Mouse (Mus musculus) neural tube, embryonic 15.5 days (tissue): Measurements from ENCODE around the gene Ccdc88a. TPM values are rescaled to one million over a fixed set of nuclear protein-coding genes. Genes with fewer than 3 reads are reported as not detected.

Experiments
- ATAC-seq: fragments of 200-750 bp; cut with Nextera tagmentation; 2 replicates; pipeline ENCODE4 v1.8.0; 2017; ENCODE audit warnings: mild to moderate bottlenecking, moderate TSS enrichment, moderate library complexity; ENCODE audit not compliant: low FRiP score
- H3K27ac ChIP-seq: fragments of 300-500 bp; sonication (generic); replicated peaks from 2 replicates; pipeline ENCODE4 v1.5.1; 2015; ENCODE audit warnings: mild to moderate bottlenecking, inconsistent platforms
- H3K27me3 ChIP-seq: fragments of 300-500 bp; sonication (generic); replicated peaks from 2 replicates; pipeline ENCODE4 v1.6.1; 2015; ENCODE audit warnings: inconsistent platforms
- H3K36me3 ChIP-seq: fragments of 300-500 bp; sonication (generic); 2 replicates; pipeline ENCODE4 v1.6.1; 2015; ENCODE audit warnings: inconsistent platforms
- H3K4me1 ChIP-seq: fragments of 300-500 bp; sonication (generic); 2 replicates; pipeline ENCODE4 v1.6.1; 2015; ENCODE audit warnings: inconsistent platforms
- H3K4me2 ChIP-seq: fragments of 300-500 bp; sonication (generic); 2 replicates; pipeline ENCODE4 v1.6.1; 2015; ENCODE audit warnings: inconsistent platforms, mild to moderate bottlenecking, moderate library complexity
- H3K4me3 ChIP-seq: fragments of 300-500 bp; sonication (generic); replicated peaks from 2 replicates; pipeline ENCODE4 v1.5.1; 2015; ENCODE audit warnings: mild to moderate bottlenecking, inconsistent platforms
- H3K9ac ChIP-seq: fragments of 300-500 bp; sonication (generic); replicated peaks from 2 replicates; pipeline ENCODE4 v1.6.1; 2015; ENCODE audit warnings: mild to moderate bottlenecking, inconsistent platforms
- H3K9me3 ChIP-seq: fragments of 300-500 bp; sonication (generic); replicated peaks from 2 replicates; pipeline ENCODE4 v1.6.1; 2016; ENCODE audit warnings: inconsistent platforms
- WGBS: fragments of 180-500 bp; shearing (Covaris S2); methylation state at CpG from one replicate; pipeline ENCODE4 v1.1.7; 2015; ENCODE audit warnings: mixed read lengths; 5-methylcytosine and 5-hydroxymethylcytosine counted together
- polyA plus RNA-seq: library from polyadenylated mRNA; unstranded; fragments of >200 nt; fragmentation: Nextera tagmentation; extraction: Ambion mirVana; gene quantifications from 2 replicates; pipeline ENCODE4 v1.2.1, GENCODE M21; 2015

Gene Ccdc88a
- polyA plus RNA-seq = 79.9 and 88.8 TPM in 2 replicates

DNA sequence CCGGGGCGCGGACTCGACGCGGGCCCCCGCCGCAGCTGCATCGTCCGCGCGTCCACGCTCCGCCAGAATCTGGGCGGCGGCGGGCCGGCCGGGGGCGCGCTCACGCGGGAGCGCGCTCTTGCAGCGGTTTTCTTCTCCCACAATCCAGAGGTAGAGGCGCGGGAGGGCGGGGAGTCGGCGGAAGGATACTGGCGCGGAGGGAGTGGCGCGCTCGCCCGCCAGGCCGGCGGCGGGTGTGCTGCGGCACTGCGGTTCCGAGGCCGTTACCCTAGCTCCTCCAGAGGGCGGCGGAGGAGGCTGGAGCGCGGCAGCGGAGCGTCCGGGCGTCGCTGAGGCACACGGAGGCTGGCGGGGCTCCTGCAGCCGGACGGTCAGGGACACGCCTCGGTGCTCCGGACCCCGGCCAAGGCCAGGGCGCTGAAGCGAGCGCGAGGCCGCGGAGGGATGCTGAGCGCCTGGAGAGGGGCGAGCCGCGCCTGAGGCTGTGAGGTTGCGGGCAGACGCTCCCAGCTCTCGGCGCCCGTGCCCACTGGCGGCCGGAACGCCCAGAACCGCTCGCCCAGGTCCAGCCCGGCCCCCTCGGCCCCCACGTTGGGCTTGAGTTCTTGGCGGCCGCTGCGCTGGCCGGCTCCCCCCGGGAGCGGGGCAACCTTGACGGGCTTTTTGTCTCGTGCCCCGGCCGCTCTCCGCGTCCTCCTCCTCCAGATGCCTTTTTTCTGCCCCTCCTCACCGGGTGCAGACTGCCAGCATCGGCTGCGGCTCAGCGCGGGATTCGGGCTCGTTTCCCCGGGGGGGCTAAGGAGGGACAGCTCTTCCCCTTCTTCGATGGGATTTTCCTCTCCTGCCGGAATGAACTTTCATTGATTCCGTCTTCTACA lies at the start of gene Ccdc88a:
Gene Ccdc88a (plus strand): TSS at position 263 of the 878 bp plus-strand sequence.
- peaks cover 5% of the 10 kb centered on the region; the same call in 1 of the 2 replicates for H3K36me3 ChIP-seq
- H3K27ac ChIP-seq = peak within 1 kb of the TSS; percentile 99
- peaks cover 21% of the 10 kb centered on the region for H3K4me1 ChIP-seq
- WGBS = under 1% methylated on average over 85 of the region's 107 CpGs
- H3K4me2 ChIP-seq = peak within 1 kb of the TSS; percentile 54
- H3K27me3 ChIP-seq = no peaks in the 10 kb centered on the region
- H3K4me3 ChIP-seq = peak within 1 kb of the TSS; percentile 97
- peak within 1 kb of the TSS; percentile 97 for H3K9ac ChIP-seq
- no peaks in the 10 kb centered on the region for H3K9me3 ChIP-seq
- peak; percentile 95 for ATAC-seq

DNA sequence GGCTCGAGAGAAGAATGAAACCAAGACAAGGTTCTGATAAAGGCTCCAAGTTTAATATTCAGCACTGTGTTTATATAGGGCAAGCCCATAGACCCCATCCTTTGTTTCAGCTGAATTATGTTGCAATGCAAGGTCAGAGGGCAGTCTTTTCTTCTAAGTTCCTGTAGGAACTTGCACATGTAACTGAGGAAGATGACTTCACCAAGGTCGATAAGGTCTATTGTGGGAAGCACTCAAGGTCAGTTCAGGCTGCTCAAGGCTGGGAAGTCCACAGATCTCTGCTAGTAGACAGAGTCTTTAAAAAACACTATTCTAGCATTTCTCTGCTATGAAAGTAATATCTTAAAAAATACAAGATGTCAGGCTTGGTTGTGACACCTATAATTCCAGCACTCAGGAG lies 38.0 kb upstream of the Ccdc88a start:
- WGBS = 89% methylated on average over 2 of the region's 2 CpGs
- ATAC-seq = no peak

DNA sequence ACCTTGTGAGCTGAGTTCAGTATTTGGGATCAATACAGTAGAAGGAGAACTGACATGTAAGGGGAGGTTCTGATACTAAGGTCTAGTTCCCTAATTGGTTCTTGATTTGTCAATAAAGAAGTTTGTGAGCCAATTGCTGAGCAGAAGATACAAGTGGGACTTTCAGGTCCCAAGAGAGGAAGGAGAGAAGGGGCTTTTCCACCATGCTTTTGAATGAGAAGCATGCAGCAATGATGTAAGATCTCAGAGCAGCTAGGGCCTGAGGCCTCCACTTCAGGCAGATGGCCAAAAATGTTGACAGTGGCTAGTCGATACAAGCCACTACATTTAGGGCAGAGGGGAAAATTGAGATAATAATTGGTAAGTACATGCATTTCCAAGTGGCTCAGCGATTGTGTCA lies 32.2 kb upstream of the Ccdc88a start:
- Histone ChIP-seq H3K27ac (no peak overlapping the region), H3K4me2 (no peak overlapping the region), H3K9ac (no peak overlapping the region), H3K9me3 (no peaks in the 10 kb centered on the region), H3K36me3 (no peaks in the 10 kb centered on the region), H3K4me3 (no peak overlapping the region), H3K27me3 (no peaks in the 10 kb centered on the region), H3K4me1 (no peaks in the 10 kb centered on the region)
- 86% methylated on average over 2 of the region's 2 CpGs for WGBS
- ATAC-seq = no peak

More for the DNA sequence above, 38.0 kb upstream of the Ccdc88a start:
- H3K9me3 ChIP-seq = no peaks in the 10 kb centered on the region
- no peak overlapping the region for H3K9ac ChIP-seq
- no peaks in the 10 kb centered on the region for H3K4me1 ChIP-seq
- no peak overlapping the region for H3K4me3 ChIP-seq
- H3K27me3 ChIP-seq = no peaks in the 10 kb centered on the region
- H3K27ac ChIP-seq = no peak overlapping the region
- no peaks in the 10 kb centered on the region for H3K36me3 ChIP-seq
- H3K4me2 ChIP-seq = no peak overlapping the region

DNA sequence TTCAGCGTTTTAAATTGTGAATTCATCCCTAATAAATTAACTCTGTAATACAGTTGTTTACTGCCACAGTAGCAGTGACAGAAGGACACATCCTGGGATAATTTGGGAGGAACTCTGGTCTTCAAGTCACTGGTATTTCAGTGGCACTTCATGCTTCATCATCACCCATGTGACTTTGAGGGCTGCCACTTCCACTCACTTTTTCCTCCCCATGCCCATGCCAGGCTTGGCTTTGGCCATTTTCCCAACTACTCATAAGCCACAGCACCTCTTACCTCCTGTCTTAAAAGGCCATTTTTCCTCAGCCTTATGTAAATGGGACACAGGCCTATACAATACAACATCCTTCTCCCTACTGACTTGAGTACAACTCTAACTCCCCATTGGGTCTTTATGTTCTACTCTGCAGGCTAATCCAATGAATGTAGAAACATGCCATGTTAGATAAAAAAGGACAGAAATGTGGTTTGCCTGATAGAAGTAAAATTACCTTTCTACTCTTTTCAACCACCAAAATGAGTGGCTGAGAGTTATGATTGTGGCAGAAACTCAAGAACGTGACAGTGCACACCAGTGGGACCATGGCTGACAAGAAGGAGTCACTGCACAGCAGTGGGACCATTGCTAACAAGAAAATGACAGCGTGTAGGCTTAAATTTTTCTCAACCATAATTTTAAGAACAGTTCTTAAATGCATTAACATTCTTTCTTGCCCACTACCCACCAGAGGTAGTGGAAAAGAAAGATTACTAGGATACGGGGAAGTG lies 28.4 kb upstream of the Ccdc88a start:
- no peak overlapping the region for H3K4me2 ChIP-seq
- WGBS = 84% methylated on average over 4 of the region's 4 CpGs
- H3K27ac ChIP-seq = no peak overlapping the region

DNA sequence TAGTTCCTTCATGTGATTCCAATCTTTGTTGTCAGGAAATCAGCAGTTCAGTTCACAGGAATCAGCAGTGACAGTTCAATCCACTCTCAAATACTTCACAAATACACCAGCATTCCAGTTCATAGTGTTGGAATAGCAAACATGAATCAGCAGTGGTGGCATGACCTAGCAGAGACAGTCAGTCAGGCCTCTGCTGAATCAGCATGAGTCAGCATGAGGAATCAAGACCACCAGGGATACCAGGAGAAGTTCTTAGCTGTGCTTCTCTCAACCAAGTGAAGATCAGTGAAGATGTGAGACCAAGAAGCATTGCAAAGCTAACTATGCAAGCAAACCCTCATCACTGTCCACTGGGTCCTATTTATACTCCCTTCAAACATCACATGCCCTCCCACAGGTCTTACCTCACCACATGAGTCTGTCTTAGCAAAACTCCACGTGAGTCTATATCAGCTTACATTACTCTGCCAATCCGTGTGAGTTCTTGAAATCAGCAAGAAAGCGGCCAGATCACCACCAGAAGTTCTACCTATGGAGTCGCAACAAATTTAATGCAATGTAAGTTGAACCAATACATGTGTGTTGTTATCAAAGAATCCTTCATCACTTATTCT lies 27.7 kb upstream of the Ccdc88a start:
- H3K4me1 ChIP-seq = no peaks in the 10 kb centered on the region
- no peaks in the 10 kb centered on the region for H3K36me3 ChIP-seq
- H3K4me3 ChIP-seq = no peak overlapping the region
- no peaks in the 10 kb centered on the region for H3K27me3 ChIP-seq
- no peak overlapping the region for H3K27ac ChIP-seq
- no peak overlapping the region for H3K9ac ChIP-seq
- WGBS = 85% methylated on average over 4 of the region's 4 CpGs
- no peaks in the 10 kb centered on the region for H3K9me3 ChIP-seq
- ATAC-seq = no peak
- no peak overlapping the region for H3K4me2 ChIP-seq

More for the DNA sequence above, 28.4 kb upstream of the Ccdc88a start:
- no peak for ATAC-seq
- Histone ChIP-seq H3K27me3 (no peaks in the 10 kb centered on the region), H3K4me1 (no peaks in the 10 kb centered on the region), H3K4me3 (no peak overlapping the region), H3K9ac (no peak overlapping the region), H3K9me3 (no peaks in the 10 kb centered on the region), H3K36me3 (no peaks in the 10 kb centered on the region)

DNA sequence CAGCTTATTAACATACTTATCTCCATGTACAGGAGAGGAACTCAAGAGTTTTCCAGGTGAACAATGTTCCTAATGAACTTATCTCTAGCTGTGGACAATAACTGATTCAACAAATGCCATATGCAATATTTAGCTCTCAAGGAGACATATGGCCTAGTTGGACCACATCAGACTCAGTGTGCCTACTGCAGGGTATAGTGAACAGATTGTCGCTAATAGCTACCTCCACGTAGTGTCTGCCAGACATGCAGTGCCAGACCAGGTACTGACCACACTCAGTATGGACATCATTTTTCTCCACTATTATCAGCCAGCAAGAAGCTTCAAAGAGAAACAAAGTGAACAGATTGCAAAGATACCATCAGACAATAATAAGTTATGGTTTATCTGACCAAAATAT lies 22.6 kb upstream of the Ccdc88a start:
- no peaks in the 10 kb centered on the region for H3K9me3 ChIP-seq
- H3K4me3 ChIP-seq = no peak overlapping the region
- H3K4me1 ChIP-seq = no peaks in the 10 kb centered on the region
- ATAC-seq = no peak
- 97% methylated on average over 2 of the region's 2 CpGs for WGBS
- no peak overlapping the region for H3K9ac ChIP-seq
- no peak overlapping the region for H3K4me2 ChIP-seq
- H3K27ac ChIP-seq = no peak overlapping the region
- no peaks in the 10 kb centered on the region for H3K36me3 ChIP-seq
- H3K27me3 ChIP-seq = no peaks in the 10 kb centered on the region

DNA sequence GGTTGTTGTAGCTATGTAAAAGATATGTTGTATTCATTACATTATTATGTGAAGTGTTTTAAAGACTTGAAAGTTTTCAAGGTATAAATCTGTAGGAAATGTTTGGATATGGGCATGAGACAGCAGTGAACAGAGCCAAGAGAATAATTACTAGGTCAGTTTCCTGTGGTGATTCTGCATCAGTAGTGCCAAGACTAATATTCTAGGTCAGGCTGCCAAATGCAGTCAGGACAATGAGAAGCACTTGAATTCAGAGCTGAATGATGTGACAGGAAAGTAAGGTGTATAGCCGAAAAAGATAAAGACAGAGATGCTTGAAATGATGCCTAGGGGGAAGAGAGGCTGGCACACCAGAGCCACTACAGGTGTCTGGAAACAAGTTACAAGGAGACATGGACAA lies 21.2 kb upstream of the Ccdc88a start:
- Histone ChIP-seq H3K9me3 (no peaks in the 10 kb centered on the region), H3K4me3 (no peak overlapping the region), H3K27ac (no peak overlapping the region), H3K36me3 (no peaks in the 10 kb centered on the region), H3K4me2 (no peak overlapping the region), H3K4me1 (no peaks in the 10 kb centered on the region), H3K9ac (no peak overlapping the region), H3K27me3 (no peaks in the 10 kb centered on the region)
- WGBS = 79% methylated on average over 1 of the region's 1 CpGs
- no peak for ATAC-seq

DNA sequence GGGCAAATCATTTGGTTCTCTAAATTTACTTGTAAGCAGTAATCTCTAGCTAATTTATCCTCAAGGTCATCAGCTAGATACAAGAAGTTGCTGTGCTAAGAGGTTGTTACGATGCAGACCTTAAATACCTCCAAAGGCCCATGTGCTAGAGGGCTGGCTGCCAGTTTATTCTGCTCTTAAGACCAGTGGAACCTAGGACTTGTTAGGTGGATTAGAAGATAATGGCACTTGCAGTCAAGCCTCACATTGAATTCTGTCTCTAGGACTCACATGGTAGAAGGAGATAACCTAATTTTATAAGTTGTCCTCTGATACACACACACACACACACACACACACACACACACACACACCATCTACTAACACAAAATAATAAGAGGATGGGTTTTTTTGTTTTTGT lies 5.3 kb upstream of the Ccdc88a start:
- WGBS = 83% methylated on average over 1 of the region's 1 CpGs
- Histone ChIP-seq H3K4me3 (no peak overlapping the region), H3K9me3 (no peaks in the 10 kb centered on the region), H3K9ac (no peak overlapping the region), H3K27ac (no peak overlapping the region), H3K36me3 (no peaks in the 10 kb centered on the region), H3K4me1 (no peaks in the 10 kb centered on the region), H3K4me2 (no peak overlapping the region), H3K27me3 (no peaks in the 10 kb centered on the region)
- ATAC-seq = no peak

DNA sequence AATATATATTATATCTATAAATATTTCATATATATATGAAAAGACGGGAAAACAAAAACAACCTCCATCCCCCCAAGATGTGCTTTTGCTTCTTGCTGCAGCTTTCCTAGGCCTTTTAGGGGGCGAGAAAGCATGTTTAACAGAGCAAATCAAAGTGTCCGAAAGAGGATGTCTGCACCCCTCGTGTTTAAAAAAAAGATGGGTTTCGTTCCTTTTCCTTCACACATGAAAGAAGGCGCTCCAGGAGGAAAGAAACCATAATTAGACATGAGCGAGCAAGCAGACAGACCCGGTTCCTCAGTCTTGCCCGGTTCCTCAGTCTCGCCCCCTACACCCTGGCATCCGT lies 435 bp upstream of the Ccdc88a start:
- Histone ChIP-seq H3K27ac (peak overlapping the region; percentile 99), H3K27me3 (no peaks in the 10 kb centered on the region), H3K9ac (peak overlapping the region; percentile 45), H3K4me3 (peak overlapping the region; percentile 97), H3K4me1 (peaks cover 20% of the 10 kb centered on the region), H3K9me3 (no peaks in the 10 kb centered on the region), H3K36me3 (peaks cover 5% of the 10 kb centered on the region; the same call in 1 of the 2 replicates), H3K4me2 (peak overlapping the region; percentile 54)
- no peak for ATAC-seq
- 4% methylated on average over 11 of the region's 11 CpGs for WGBS

DNA sequence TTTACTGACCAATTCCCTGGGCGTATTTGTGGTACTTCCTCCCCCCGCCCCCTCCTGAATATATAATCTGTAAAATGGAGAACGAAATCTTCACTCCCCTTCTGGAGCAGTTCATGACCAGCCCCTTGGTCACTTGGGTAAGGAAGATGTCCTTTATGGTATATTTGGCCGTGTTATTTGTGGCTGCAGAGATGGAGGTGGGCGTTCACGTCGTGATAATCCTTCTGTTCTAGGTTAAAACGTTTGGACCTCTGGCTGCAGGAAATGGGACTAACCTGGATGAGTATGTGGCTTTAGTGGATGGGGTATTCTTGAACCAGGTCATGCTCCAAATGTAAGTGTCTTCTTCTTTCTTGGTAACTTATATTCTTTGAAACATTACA lies 807 bp downstream of the Ccdc88a start:
- peaks cover 5% of the 10 kb centered on the region; the same call in 1 of the 2 replicates for H3K36me3 ChIP-seq
- peak overlapping the region; percentile 99 for H3K27ac ChIP-seq
- no peaks in the 10 kb centered on the region for H3K27me3 ChIP-seq
- peaks cover 21% of the 10 kb centered on the region for H3K4me1 ChIP-seq
- H3K4me3 ChIP-seq = peak overlapping the region; percentile 97
- peak overlapping the region; percentile 54 for H3K4me2 ChIP-seq
- no peaks in the 10 kb centered on the region for H3K9me3 ChIP-seq
- ATAC-seq = peak; percentile 14; the same call in 1 of the 2 replicates
- peak overlapping the region; percentile 97 for H3K9ac ChIP-seq
- WGBS = under 1% methylated on average over 8 of the region's 8 CpGs

DNA sequence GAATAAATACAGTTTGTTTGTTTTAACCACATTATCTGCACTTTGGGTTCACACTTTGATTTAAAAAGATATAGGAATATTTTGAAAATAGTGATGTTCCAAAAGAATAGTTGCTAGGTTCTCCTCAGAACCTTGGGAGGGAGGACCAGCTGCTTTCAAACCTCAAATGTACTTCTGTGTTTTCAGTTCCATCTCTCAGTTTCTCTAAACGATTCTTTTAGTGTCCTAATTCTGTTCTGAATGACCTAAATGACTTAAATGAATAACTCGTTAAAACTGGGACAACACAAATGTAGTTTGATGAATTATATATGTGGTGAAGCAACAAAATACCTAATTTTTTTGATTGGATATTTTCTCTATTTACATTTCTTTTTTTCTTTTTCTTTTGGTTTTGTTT lies 3.2 kb downstream of the Ccdc88a start:
- 0 out of 2 replicates have a peak overlapping the region, but pooled peaks have one; percentile 10 for H3K4me3 ChIP-seq
- H3K27me3 ChIP-seq = no peaks in the 10 kb centered on the region
- no peaks in the 10 kb centered on the region for H3K9me3 ChIP-seq
- no peak overlapping the region for H3K9ac ChIP-seq
- WGBS = 75% methylated on average over 2 of the region's 2 CpGs
- no peak for ATAC-seq
- H3K27ac ChIP-seq = no peak overlapping the region
- peaks cover 5% of the 10 kb centered on the region; the same call in 1 of the 2 replicates for H3K36me3 ChIP-seq
- H3K4me2 ChIP-seq = peak overlapping the region; percentile 51
- H3K4me1 ChIP-seq = peaks cover 21% of the 10 kb centered on the region
